9 mouse cellular contexts compared by ENCODE assay signal in the genomic region with DNA sequence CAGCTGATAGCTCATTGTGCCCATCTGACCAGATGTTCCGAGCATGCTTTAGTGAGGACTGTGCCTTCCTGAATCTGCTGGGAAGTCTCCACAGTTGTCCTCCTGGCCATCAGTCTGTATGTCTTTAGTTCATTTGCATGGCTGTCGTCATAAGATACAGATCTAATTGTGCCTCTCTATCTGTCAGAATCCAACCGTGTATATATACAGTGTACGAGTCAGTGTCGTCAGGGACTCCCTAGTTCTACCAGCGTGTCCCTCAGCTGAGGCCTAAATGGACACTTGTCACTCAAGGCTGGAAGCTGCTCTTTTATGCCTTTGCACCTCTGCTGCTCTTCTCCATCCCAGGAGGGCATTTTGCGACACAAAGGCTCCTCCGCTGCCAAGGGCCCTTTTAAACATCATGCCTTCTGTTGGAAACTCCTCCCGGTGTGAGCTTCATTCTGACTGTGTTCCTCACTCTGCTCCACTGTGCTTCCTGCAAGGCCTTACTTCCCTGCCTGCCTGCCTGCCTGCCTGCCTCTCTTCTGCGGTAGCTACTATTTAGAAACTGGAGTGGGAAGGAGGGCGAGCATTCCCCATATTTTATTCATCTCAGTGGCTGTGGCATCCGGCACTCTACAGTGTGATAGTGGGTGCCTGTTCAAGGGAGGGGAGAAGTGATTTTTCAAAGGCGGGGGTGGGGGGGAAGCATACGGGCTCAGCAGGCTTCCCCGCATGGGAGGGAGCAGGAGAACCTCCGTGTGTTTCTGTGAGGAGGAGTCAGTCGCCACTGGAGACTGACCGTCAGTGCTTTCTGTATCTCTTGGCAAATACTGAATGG. TPM values are rescaled to one million over a fixed set of nuclear protein-coding genes. Genes with fewer than 3 reads are reported as not detected.
A peak's percentile ranks its signal among the peaks of the same experiment; 100 is the strongest.
DNase-seq lines count a peak whose midpoint lies in the region; ATAC-seq and TF ChIP-seq lines count a peak whose summit lies in the region.
"Had no signal": no experiment of that assay in that cellular context is flagged by ENCODE, and none has a peak within 500 bp of the region (broad histone marks: within the 10 kb centered on the region; RNA-seq: fewer than 3 reads in every experiment).

No protein-coding gene starts in this region.

- 15% methylated on average over 18 of the region's 18 CpGs for WGBS in forebrain, postnatal 0 days
- 15% methylated on average over 18 of the region's 18 CpGs for WGBS in neural tube, embryonic 13.5 days

- no peaks in the 10 kb centered on the region for H3K27me3 ChIP-seq in forebrain, postnatal 0 days (ENCODE audit: insufficient read depth, low read length)
- H3K27me3 ChIP-seq in neural tube, embryonic 13.5 days: no peaks in the 10 kb centered on the region

- peak overlapping the region; percentile 36 for H3K4me2 ChIP-seq in forebrain, postnatal 0 days (ENCODE audit: low read depth)
- peak overlapping the region; percentile 46 for H3K4me2 ChIP-seq in neural tube, embryonic 13.5 days

- TF ChIP-seq CTCF in forebrain, postnatal 0 days (IDR thresholded peaks at IDR 0.05; ENCODE audit: low read depth): no peak

- no peaks in the 10 kb centered on the region for H3K36me3 ChIP-seq in forebrain, postnatal 0 days (ENCODE audit: insufficient read depth)
- no peaks in the 10 kb centered on the region for H3K36me3 ChIP-seq in neural tube, embryonic 13.5 days

- peak overlapping the region; percentile 15 for H3K9ac ChIP-seq in forebrain, postnatal 0 days
- H3K9ac ChIP-seq in neural tube, embryonic 13.5 days: peak overlapping the region; percentile 57

- peak; percentile 72 for ATAC-seq in forebrain, postnatal 0 days
- peak; percentile 68 for ATAC-seq in neural tube, embryonic 13.5 days (ENCODE audit: low read depth)

- no peaks in the 10 kb centered on the region for H3K9me3 ChIP-seq in forebrain, postnatal 0 days (ENCODE audit: low read length)
- no peaks in the 10 kb centered on the region for H3K9me3 ChIP-seq in neural tube, embryonic 13.5 days

- peaks cover 28% of the 10 kb centered on the region for H3K4me1 ChIP-seq in forebrain, postnatal 0 days (ENCODE audit: insufficient read depth)
- H3K4me1 ChIP-seq in neural tube, embryonic 13.5 days (replicated peaks): peaks cover 54% of the 10 kb centered on the region

- peak; percentile 7 for DNase-seq in adrenal gland, postnatal 14 days
- no peak for DNase-seq in adrenal gland, postnatal 25 days
- DNase-seq in left cerebral cortex, adult 18-20 months (ENCODE audit: low spot score in 2 of 2): peak; percentile 27 to 47
- DNase-seq in left cerebral cortex, adult 11 months (ENCODE audit: low spot score): no peak
- DNase-seq in forebrain, postnatal 0 days: peak; percentile 55
- no peak for DNase-seq in thymus, postnatal 36 days
- DNase-seq in urinary bladder, postnatal 14 days (ENCODE audit: low spot score): no peak

- peak overlapping the region; percentile 70 for H3K27ac ChIP-seq in forebrain, postnatal 0 days (ENCODE audit: low read depth, low read length)
- H3K27ac ChIP-seq in neural tube, embryonic 13.5 days (replicated peaks): peak overlapping the region; percentile 82
- H3K27ac ChIP-seq: macrophage had no signal

- H3K4me3 ChIP-seq in forebrain, postnatal 0 days (ENCODE audit: low read depth, low read length): no peak overlapping the region
- H3K4me3 ChIP-seq in neural tube, embryonic 13.5 days: peak overlapping the region; percentile 14

RNA-seq across cellular contexts. Expression of a gene that starts 29.6 kb away (rescaled TPM):
- total RNA-seq in adrenal gland, postnatal 14 days (2021): 2.0 and 3.6 TPM in 2 replicates
- total RNA-seq in adrenal gland, postnatal 25 days (2021): 1.2 and 3.5 TPM in 2 replicates
- total RNA-seq in left cerebral cortex, adult 18-20 months (2021): 10 to 100 TPM; 46.3 to 51.9 TPM
- total RNA-seq in forebrain, postnatal 0 days (2014; rRNA removed): 100 and 104 TPM in 2 replicates
- polyA plus RNA-seq in forebrain, postnatal 0 days (2015; fragmentation: Nextera tagmentation; extraction: Ambion mirVana): 42.6 and 44.2 TPM in 2 replicates
- polyA plus RNA-seq in neural tube, embryonic 13.5 days (2015; fragmentation: Nextera tagmentation; extraction: Ambion mirVana): 14.7 and 15.2 TPM in 2 replicates

Comparison
In these comparisons a context has a peak if more than half of its experiments do, and no peak if none do; other contexts are left out.
1. DNase-seq: peak in adrenal gland, postnatal 14 days (single experiment), left cerebral cortex, adult 18-20 months (2 of 2) and forebrain, postnatal 0 days (single experiment); none in adrenal gland, postnatal 25 days (single experiment), left cerebral cortex, adult 11 months (single experiment), thymus, postnatal 36 days (0 of 2) and urinary bladder, postnatal 14 days (single experiment).
2. RNA of a gene that starts 29.6 kb away (total RNA-seq): 100 to 104 TPM in forebrain, postnatal 0 days and 46.3 to 51.9 TPM in left cerebral cortex, adult 18-20 months; 1.2 to 3.5 TPM in adrenal gland, postnatal 25 days and 2.0 to 3.6 TPM in adrenal gland, postnatal 14 days; every median in the first group is over 10 times any median in the second.